Mouse (Mus musculus): ENCODE measurements at regions not wholly inside any gene's neighbourhood (a gene's known extent, or its start where the extent isn't known, plus 50 kb on each side); places are given as distances from the start of the nearest gene placed in this dataset.

DNA sequence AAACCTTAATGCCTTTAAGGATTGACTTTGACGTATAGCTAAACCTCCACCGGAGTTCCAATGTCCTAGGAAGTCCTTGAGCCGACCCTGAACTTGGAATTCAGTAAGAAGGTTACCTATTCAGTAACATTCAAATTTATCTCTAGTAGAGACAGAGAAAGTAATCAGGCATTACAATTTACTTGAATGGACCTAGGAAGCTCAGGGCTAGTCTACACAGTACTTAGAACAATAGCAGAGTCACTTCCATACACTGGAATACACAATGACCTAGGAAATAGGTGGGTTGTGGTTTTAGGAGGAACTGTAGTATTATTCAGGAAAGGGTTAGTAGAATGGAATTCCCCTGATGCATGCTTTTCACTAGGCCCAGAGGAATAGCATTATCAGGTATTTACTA is 179.2 kb upstream of the Tas2r134 start:
- no peak for TF ChIP-seq EP300 (IDR thresholded peaks at IDR 0.05; ENCODE audit: low read depth in 1 of 2, low read length in 2 of 2)
- TF ChIP-seq NRF1 (IDR thresholded peaks at IDR 0.05; ENCODE audit: insufficient read depth, low read depth, low read length, poor library complexity, severe bottlenecking) = no peak
- TF ChIP-seq MEF2A (IDR thresholded peaks at IDR 0.05; ENCODE audit: extremely low read depth, insufficient replicate concordance, low read depth, low read length, poor library complexity, severe bottlenecking) = no peak
- TF ChIP-seq ZMIZ1 (IDR thresholded peaks at IDR 0.05; ENCODE audit: low read depth, low read length) = no peak
- TF ChIP-seq NELFE (IDR thresholded peaks at IDR 0.05; ENCODE audit: low read depth, low read length) = no peak
- TF ChIP-seq CTCF (IDR thresholded peaks at IDR 0.05 in 2 of 3, conservative IDR thresholded peaks at IDR 0.05 in 1 of 3; ENCODE audit: control insufficient read depth in 1 of 3, insufficient read depth in 1 of 3, low read depth in 2 of 3, low read length in 3 of 3, poor library complexity in 1 of 3, severe bottlenecking in 1 of 3) = no peak
- no peak for TF ChIP-seq E2F4 (IDR thresholded peaks at IDR 0.05; ENCODE audit: borderline replicate concordance, low read depth, low read length)
- no peak for TF ChIP-seq POLR2AphosphoS2 (IDR thresholded peaks at IDR 0.05; ENCODE audit: low read length)
- no peak for TF ChIP-seq GATA1 (IDR thresholded peaks at IDR 0.05; ENCODE audit: low read depth, low read length)
- TF ChIP-seq HCFC1 (IDR thresholded peaks at IDR 0.05; ENCODE audit: low read depth, low read length) = no peak
- no peak for TF ChIP-seq CHD2 (IDR thresholded peaks at IDR 0.05; ENCODE audit: low read length)
- no peak for TF ChIP-seq ZNF384 (IDR thresholded peaks at IDR 0.05; ENCODE audit: low read depth, low read length)
- TF ChIP-seq SIN3A (IDR thresholded peaks at IDR 0.05; ENCODE audit: low read length) = no peak

All from MEL (cell line).